Mouse (Mus musculus) small intestine, adult 2 months (tissue): Measurements from ENCODE around the gene Ap2a2. TPM values are rescaled to one million over a fixed set of nuclear protein-coding genes. Genes with fewer than 3 reads are reported as not detected.
"Not testable (repeated sequence)": the region's sequence is repeated elsewhere in the genome, so short reads cannot be mapped to it uniquely, and the experiment has no call there.

Experiments used
- H3K27ac ChIP-seq: fragments of 200-500 bp; 2 replicates; pipeline ENCODE4 v1.5.1; 2012; ENCODE audit warnings: low read depth, low read length, control low read depth, inconsistent platforms; ENCODE audit not compliant: insufficient read depth
- H3K27me3 ChIP-seq: fragments of 200-500 bp; 2 replicates; pipeline ENCODE4 v1.6.1; 2012; ENCODE audit warnings: mild to moderate bottlenecking, moderate library complexity, low read length, inconsistent platforms; ENCODE audit not compliant: control insufficient read depth, insufficient read depth
- H3K36me3 ChIP-seq: fragments of 200-500 bp; 2 replicates; pipeline ENCODE4 v1.6.1; 2012; ENCODE audit warnings: mild to moderate bottlenecking, low read length, control low read depth, inconsistent platforms; ENCODE audit not compliant: control insufficient read depth, insufficient read depth
- H3K4me1 ChIP-seq: fragments of 200-500 bp; 2 replicates; pipeline ENCODE4 v1.6.1; 2012; ENCODE audit warnings: low read length, inconsistent platforms, mixed read lengths; ENCODE audit not compliant: control insufficient read depth, insufficient read depth, insufficient read length
- H3K4me3 ChIP-seq: fragments of 200-500 bp; 2 replicates; pipeline ENCODE4 v1.5.1; 2012; ENCODE audit warnings: low read depth, mild to moderate bottlenecking, control low read depth, inconsistent platforms, low read length, moderate library complexity
- CTCF ChIP-seq: fragments of 200-500 bp; IDR thresholded peaks from 2 replicates; pipeline ENCODE4 v1.5.1; 2012; ENCODE audit warnings: low read depth, mild to moderate bottlenecking, control low read depth, inconsistent platforms, low read length, moderate library complexity, mixed read lengths; ENCODE audit not compliant: insufficient replicate concordance, insufficient read length; ENCODE audit errors: extremely low read depth
- POLR2A ChIP-seq: fragments of 200-500 bp; IDR thresholded peaks from 2 replicates; pipeline ENCODE4 v1.6.1; 2012; ENCODE audit warnings: low read depth, mild to moderate bottlenecking, control low read depth, inconsistent platforms, low read length, moderate library complexity
- WGBS: fragments of 180-500 bp; shearing (Covaris S2); methylation state at CpG from one replicate; pipeline ENCODE4 v1.1.7; 2018; 5-methylcytosine and 5-hydroxymethylcytosine counted together
- polyA plus RNA-seq: library from polyadenylated mRNA; depleted of rRNA; stranded (reverse); fragments of >200 nt; gene quantifications from 2 replicates; pipeline ENCODE4 v1.2.3, GENCODE M21; 2012; rRNA removed

The Ap2a2 gene
- polyA plus RNA-seq, 1 experiment: 109 TPM

DNA sequence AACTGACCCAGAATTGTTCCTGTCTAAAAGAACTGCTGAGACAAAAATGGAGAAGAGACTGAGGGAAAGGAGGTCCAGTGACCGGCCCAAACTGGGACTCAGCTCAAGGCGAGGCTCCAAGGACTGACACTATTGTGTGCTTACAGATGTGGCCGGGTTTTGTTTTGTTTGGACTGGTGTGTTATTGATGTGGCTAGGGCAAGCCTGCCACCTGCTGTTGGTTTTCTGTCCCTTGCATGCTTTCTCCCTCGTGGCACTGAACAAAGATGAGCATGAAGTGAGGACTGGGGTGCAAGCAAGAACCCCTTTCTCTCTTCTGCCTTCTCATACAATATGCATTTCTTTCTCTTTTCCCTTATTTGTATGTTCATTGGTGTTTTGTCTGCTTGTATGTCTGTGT, 104.2 kb downstream of the Ap2a2 start:
- Histone ChIP-seq H3K27me3 (no peaks in the 10 kb centered on the region), H3K27ac (no peak overlapping the region), H3K4me3 (no peak overlapping the region), H3K4me1 (no peaks in the 10 kb centered on the region), H3K36me3 (no peaks in the 10 kb centered on the region)
- 5% methylated on average over 4 of the region's 4 CpGs for WGBS
- TF ChIP-seq CTCF: peak; percentile 71; the same call in 1 of the 2 replicates
- TF ChIP-seq POLR2A: no peak

DNA sequence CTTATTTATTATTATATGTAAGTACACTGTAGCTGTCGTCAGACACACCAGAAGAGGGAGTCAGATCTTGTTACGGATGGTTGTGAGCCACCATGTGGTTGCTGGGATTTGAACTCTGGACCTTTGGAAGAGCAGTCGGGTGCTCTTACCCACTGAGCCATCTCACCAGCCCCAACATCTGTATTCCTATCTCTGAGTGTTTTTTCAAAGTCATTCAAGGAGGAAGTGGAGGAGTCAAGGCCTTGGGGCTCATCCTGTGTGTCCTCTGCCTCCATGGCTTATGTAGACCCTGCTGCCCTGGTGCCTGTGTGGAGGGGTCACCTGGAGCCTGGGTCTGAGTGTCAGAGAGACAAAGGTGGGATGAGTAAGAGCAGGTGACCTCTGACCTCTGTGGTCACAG, 107.1 kb downstream of the Ap2a2 start:
- WGBS: 72% methylated on average over 3 of the region's 3 CpGs
- not testable (repeated sequence) for H3K27me3 ChIP-seq, H3K36me3 ChIP-seq, H3K4me3 ChIP-seq, H3K4me1 ChIP-seq, H3K27ac ChIP-seq

GRCm38 (mm10) chr7:141670999-141671398, 109.0 kb downstream of the Ap2a2 start:
- WGBS: 46% methylated on average over 4 of the region's 4 CpGs
- no peak overlapping the region for H3K27ac ChIP-seq
- no peaks in the 10 kb centered on the region for H3K27me3 ChIP-seq
- H3K4me1 ChIP-seq: no peaks in the 10 kb centered on the region
- no peaks in the 10 kb centered on the region for H3K36me3 ChIP-seq
- TF ChIP-seq CTCF: peak; percentile 61; the same call in 1 of the 2 replicates
- no peak for TF ChIP-seq POLR2A
- no peak overlapping the region for H3K4me3 ChIP-seq

GRCm38 (mm10) chr7:141671626-141672291, 109.8 kb downstream of the Ap2a2 start:
- WGBS: 73% methylated on average over 5 of the region's 5 CpGs
- no peaks in the 10 kb centered on the region for H3K4me1 ChIP-seq
- TF ChIP-seq POLR2A (no peak), CTCF (no peak)
- no peaks in the 10 kb centered on the region for H3K36me3 ChIP-seq
- no peaks in the 10 kb centered on the region for H3K27me3 ChIP-seq
- peak overlapping the region; percentile 29 for H3K4me3 ChIP-seq
- peak overlapping the region; percentile 45; the same call in 1 of the 2 replicates for H3K27ac ChIP-seq

- Histone ChIP-seq H3K4me3 (no peak overlapping the region), H3K27ac (no peak overlapping the region), H3K36me3 (no peaks in the 10 kb centered on the region), H3K27me3 (no peaks in the 10 kb centered on the region; the same call in 1 of the 2 replicates), H3K4me1 (no peaks in the 10 kb centered on the region)
- 66% methylated on average over 4 of the region's 4 CpGs for WGBS
- TF ChIP-seq CTCF (no peak), POLR2A (no peak)
These were observed 116.9 kb downstream of the Ap2a2 start for GRCm38 (mm10) chr7:141678922-141679321.

Other genes with a start within 250 kb of the Ap2a2 start
- 14.7 and 26.0 TPM in 2 replicates for gene Deaf1, start 234.5 kb upstream of the Ap2a2 start, polyA plus RNA-seq
- gene Tmem80, start 234.4 kb upstream of the Ap2a2 start, polyA plus RNA-seq: 11.1 and 23.7 TPM in 2 replicates
- gene Eps8l2, start 223.3 kb upstream of the Ap2a2 start, polyA plus RNA-seq: 279 and 528 TPM in 2 replicates
- gene Taldo1, start 170.0 kb upstream of the Ap2a2 start, polyA plus RNA-seq: 191 and 473 TPM in 2 replicates
- 23.8 and 48.4 TPM in 2 replicates for gene Gatd1, start 148.0 kb upstream of the Ap2a2 start, polyA plus RNA-seq
- 0.84 and 1.0 TPM in 2 replicates for gene Cend1, start 132.7 kb upstream of the Ap2a2 start, polyA plus RNA-seq
- gene Slc25a22, start 124.3 kb upstream of the Ap2a2 start, polyA plus RNA-seq: 104 and 488 TPM in 2 replicates
- 5.8 and 13.9 TPM in 2 replicates for gene Pidd1, start 118.1 kb upstream of the Ap2a2 start, polyA plus RNA-seq
- 287 and 441 TPM in 2 replicates for gene Rplp2, start 114.8 kb upstream of the Ap2a2 start, polyA plus RNA-seq
- gene Pnpla2, start 107.0 kb upstream of the Ap2a2 start, polyA plus RNA-seq: 86.0 and 319 TPM in 2 replicates
- gene Cracr2b, start 101.1 kb upstream of the Ap2a2 start, polyA plus RNA-seq: 32.6 and 57.1 TPM in 2 replicates
- gene Cd151, start 94.8 kb upstream of the Ap2a2 start, polyA plus RNA-seq: 209 and 414 TPM in 2 replicates
- 29.9 and 30.2 TPM in 2 replicates for gene Polr2l, start 87.0 kb upstream of the Ap2a2 start, polyA plus RNA-seq
- 15.7 and 16.1 TPM in 2 replicates for gene Tspan4, start 86.9 kb upstream of the Ap2a2 start, polyA plus RNA-seq
- gene Chid1, start 22.3 kb upstream of the Ap2a2 start, polyA plus RNA-seq: 21.5 and 30.7 TPM in 2 replicates
- 1.4 and 475 TPM in 2 replicates for gene Muc6, start 93.1 kb downstream of the Ap2a2 start, polyA plus RNA-seq
- gene Muc2, start 128.2 kb downstream of the Ap2a2 start, polyA plus RNA-seq: 453 and 2,633 TPM in 2 replicates
- gene Muc5ac, start 226.8 kb downstream of the Ap2a2 start, polyA plus RNA-seq: 0.48 and 196 TPM in 2 replicates